Mouse (Mus musculus) frontal cortex, postnatal 10 days (tissue): Measurements from ENCODE around the gene Pi4ka.
A peak's percentile ranks its signal among the peaks of the same experiment; 100 is the strongest.

Experiments used
- DNase-seq, 2 experiments: peaks; one replicate each; pipeline ENCODE4 v3.0.0; 2022; ENCODE audit warnings: low spot score in 2 of 2, mixed read lengths in 1 of 2

Gene Pi4ka

GRCm38 (mm10) chr16:17336089-17336488, 70.0 kb downstream of the Pi4ka start:
- DNase-seq, result no peak

GRCm38 (mm10) chr16:17334574-17334973, 71.5 kb downstream of the Pi4ka start:
- no peak for DNase-seq

- DNase-seq, result no peak
These were observed 74.3 kb downstream of the Pi4ka start for GRCm38 (mm10) chr16:17331855-17332254.

- no peak for DNase-seq
These were observed 75.0 kb downstream of the Pi4ka start, which contains the start of gene Serpind1 for GRCm38 (mm10) chr16:17331116-17331515. Serpind1 (plus strand) TSS chr16:17331371.

GRCm38 (mm10) chr16:17329848-17330570, 76.1 kb downstream of the Pi4ka start:
- DNase-seq, result no peak

GRCm38 (mm10) chr16:17326064-17326463, 80.0 kb downstream of the Pi4ka start:
- no peak for DNase-seq

GRCm38 (mm10) chr16:17324745-17325144, 81.4 kb downstream of the Pi4ka start:
- no peak for DNase-seq

GRCm38 (mm10) chr16:17321481-17321880, 84.6 kb downstream of the Pi4ka start:
- no peak for DNase-seq

- DNase-seq, result no peak
These were observed 89.6 kb downstream of the Pi4ka start for GRCm38 (mm10) chr16:17316554-17316953.

GRCm38 (mm10) chr16:17312531-17312930, 93.6 kb downstream of the Pi4ka start:
- DNase-seq, result no peak

GRCm38 (mm10) chr16:17309036-17309435, 97.1 kb downstream of the Pi4ka start:
- no peak for DNase-seq

GRCm38 (mm10) chr16:17307461-17307860, 98.7 kb downstream of the Pi4ka start:
- no peak for DNase-seq

GRCm38 (mm10) chr16:17303521-17304245, 102.4 kb downstream of the Pi4ka start:
- DNase-seq, result no peak

GRCm38 (mm10) chr16:17300818-17301217, 105.3 kb downstream of the Pi4ka start:
- no peak for DNase-seq

- DNase-seq, result peak in 1 of 2 experiments; percentile 39
These were observed 113.4 kb downstream of the Pi4ka start for GRCm38 (mm10) chr16:17292751-17293150.

GRCm38 (mm10) chr16:17291016-17291415, 115.1 kb downstream of the Pi4ka start:
- no peak for DNase-seq

- DNase-seq, result no peak
These were observed 119.0 kb downstream of the Pi4ka start for GRCm38 (mm10) chr16:17287103-17287502.

GRCm38 (mm10) chr16:17283151-17283550, 123.0 kb downstream of the Pi4ka start:
- no peak for DNase-seq

- no peak for DNase-seq
These were observed 125.6 kb downstream of the Pi4ka start for GRCm38 (mm10) chr16:17280471-17280870.

- DNase-seq, result peak; percentile 59 to 64
These were observed 128.5 kb downstream of the Pi4ka start for GRCm38 (mm10) chr16:17277342-17278211.

- peak; percentile 86 to 92 for DNase-seq
These were observed 129.7 kb downstream of the Pi4ka start for GRCm38 (mm10) chr16:17276164-17277151.
